Mouse (Mus musculus) MEL (cell line): Measurements from ENCODE around the gene Cntfr.

Experiments used
- CHD2 ChIP-seq: IDR thresholded peaks from 2 replicates; pipeline ENCODE4 v1.6.1; 2011; ENCODE audit warnings: low read length, improper control_type of control experiment
- CTCF ChIP-seq, 3 experiments: IDR thresholded peaks in 2 of 3; conservative IDR thresholded peaks in 1 of 3; 2 replicates each; pipeline ENCODE4 v1.5.1; 2011 to 2012; ENCODE audit warnings: low read length in 3 of 3, low read depth in 2 of 3, mild to moderate bottlenecking in 2 of 3, improper control_type of control experiment in 1 of 3, inconsistent platforms in 1 of 3, mixed read lengths in 1 of 3, moderate library complexity in 1 of 3; ENCODE audit not compliant: control insufficient read depth in 1 of 3, insufficient read depth in 1 of 3, poor library complexity in 1 of 3, severe bottlenecking in 1 of 3
- EP300 ChIP-seq, 2 experiments: IDR thresholded peaks; 2 replicates each; pipeline ENCODE4 v1.6.1; 2011; ENCODE audit warnings: improper control_type of control experiment in 2 of 2, low read length in 2 of 2, low read depth in 1 of 2, mild to moderate bottlenecking in 1 of 2
- GATA1 ChIP-seq: IDR thresholded peaks from 2 replicates; pipeline ENCODE4 v1.6.1; 2011; ENCODE audit warnings: low read depth, low read length, improper control_type of control experiment
- KAT2A ChIP-seq: conservative IDR thresholded peaks from 2 replicates; pipeline ENCODE4 v1.6.1; 2012; ENCODE audit warnings: low read depth, low read length, improper control_type of control experiment, inconsistent platforms
- POLR2A ChIP-seq, 2 experiments: IDR thresholded peaks; 2 replicates each; pipeline ENCODE4 v1.6.1; 2011 to 2012; ENCODE audit warnings: low read length in 2 of 2, mild to moderate bottlenecking in 2 of 2, control low read depth in 1 of 2, improper control_type of control experiment in 1 of 2, low read depth in 1 of 2, moderate library complexity in 1 of 2; ENCODE audit not compliant: control insufficient read depth in 1 of 2, insufficient read depth in 1 of 2, poor library complexity in 1 of 2

DNA sequence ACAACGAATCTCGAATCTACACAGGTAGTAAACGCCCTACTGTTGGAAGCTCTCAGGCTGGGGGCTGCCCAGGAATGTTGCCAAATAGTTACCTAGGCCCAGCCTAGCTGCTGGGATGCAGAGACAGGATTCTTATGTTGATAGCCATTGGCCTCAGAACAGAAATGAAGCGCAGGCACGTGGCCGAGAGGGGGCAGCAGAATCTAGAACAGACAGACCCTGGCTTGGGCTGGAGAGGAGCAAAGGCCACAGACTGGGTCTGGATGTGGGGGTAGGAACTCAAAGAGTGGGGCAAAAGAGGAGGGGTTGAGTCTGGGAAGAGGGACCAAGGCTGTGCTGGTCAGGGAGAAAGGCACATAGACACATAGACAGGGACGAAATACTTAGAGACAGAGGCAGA lies 42.7 kb downstream of the Cntfr start:
- no peak for TF ChIP-seq KAT2A
- TF ChIP-seq POLR2A (IDR thresholded peaks at IDR 0.05; ENCODE audit: control insufficient read depth in 1 of 2, insufficient read depth in 1 of 2, low read depth in 1 of 2, low read length in 2 of 2, poor library complexity in 1 of 2) = no peak
- TF ChIP-seq CHD2 = no peak
- TF ChIP-seq EP300 (IDR thresholded peaks at IDR 0.05; ENCODE audit: low read depth in 1 of 2, low read length in 2 of 2) = no peak
- TF ChIP-seq CTCF (IDR thresholded peaks at IDR 0.05 in 2 of 3, conservative IDR thresholded peaks at IDR 0.05 in 1 of 3; ENCODE audit: control insufficient read depth in 1 of 3, insufficient read depth in 1 of 3, low read depth in 2 of 3, low read length in 3 of 3, poor library complexity in 1 of 3, severe bottlenecking in 1 of 3) = peak in 1 of 3 experiments; percentile 29; a peak in 1 of 6 replicates
- TF ChIP-seq GATA1 = no peak
